Mouse (Mus musculus): ENCODE data around the gene Ckap4.

The Ckap4 gene

GRCm38 (mm10) chr10:84533912-84534671, at the start of gene Ckap4:
Gene Ckap4, minus strand, starts transcription at chr10:84534062.
- peak; percentile 93 for DNase-seq (ENCODE audit: low read depth)

DNA sequence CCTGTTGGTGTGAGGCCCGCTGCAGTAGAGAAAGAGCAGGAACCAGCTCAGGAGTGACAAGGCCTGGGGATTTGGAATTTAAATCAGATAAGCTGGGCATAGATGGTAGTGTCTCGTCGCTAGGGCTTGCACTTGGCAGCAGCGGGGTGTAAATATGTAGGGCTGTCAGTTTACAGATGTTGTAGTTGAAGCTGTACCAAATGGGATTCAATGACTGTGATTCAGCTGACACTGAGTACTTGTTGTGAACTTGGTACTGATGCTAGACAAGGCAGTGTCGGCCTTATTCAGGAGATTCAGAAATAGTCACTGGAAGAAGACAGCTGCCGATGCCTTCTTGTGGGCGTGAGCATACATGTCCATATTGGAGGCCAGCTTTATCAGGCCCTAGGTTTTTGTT, 48.4 kb upstream of the Ckap4 start:
- no peak for DNase-seq (ENCODE audit: low read depth)

- no peak for DNase-seq (ENCODE audit: low read depth)
These were observed 47.3 kb upstream of the Ckap4 start for GRCm38 (mm10) chr10:84581191-84581590.

GRCm38 (mm10) chr10:84579527-84579926, 45.7 kb upstream of the Ckap4 start:
- no peak for DNase-seq (ENCODE audit: low read depth)

DNA sequence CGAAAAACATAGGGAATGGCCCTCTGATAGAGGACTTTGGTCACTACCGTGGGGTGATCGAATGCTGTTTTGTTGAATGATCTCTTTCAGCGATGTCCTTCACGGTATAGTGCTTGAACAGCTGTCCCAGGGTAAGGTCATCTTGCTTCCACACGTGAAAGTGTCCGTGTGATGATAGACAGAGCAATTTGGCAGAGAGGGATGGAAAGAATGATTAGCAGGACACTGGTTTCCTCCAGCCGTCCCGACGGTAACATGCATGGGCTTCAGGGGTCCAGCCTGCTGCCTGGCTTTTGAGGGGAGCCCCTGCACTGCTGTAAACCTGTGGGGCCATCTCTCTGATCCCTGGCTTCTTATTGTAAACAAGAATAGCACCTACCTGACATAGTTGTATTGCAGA, 44.9 kb upstream of the Ckap4 start:
- DNase-seq (ENCODE audit: low read depth): no peak

DNA sequence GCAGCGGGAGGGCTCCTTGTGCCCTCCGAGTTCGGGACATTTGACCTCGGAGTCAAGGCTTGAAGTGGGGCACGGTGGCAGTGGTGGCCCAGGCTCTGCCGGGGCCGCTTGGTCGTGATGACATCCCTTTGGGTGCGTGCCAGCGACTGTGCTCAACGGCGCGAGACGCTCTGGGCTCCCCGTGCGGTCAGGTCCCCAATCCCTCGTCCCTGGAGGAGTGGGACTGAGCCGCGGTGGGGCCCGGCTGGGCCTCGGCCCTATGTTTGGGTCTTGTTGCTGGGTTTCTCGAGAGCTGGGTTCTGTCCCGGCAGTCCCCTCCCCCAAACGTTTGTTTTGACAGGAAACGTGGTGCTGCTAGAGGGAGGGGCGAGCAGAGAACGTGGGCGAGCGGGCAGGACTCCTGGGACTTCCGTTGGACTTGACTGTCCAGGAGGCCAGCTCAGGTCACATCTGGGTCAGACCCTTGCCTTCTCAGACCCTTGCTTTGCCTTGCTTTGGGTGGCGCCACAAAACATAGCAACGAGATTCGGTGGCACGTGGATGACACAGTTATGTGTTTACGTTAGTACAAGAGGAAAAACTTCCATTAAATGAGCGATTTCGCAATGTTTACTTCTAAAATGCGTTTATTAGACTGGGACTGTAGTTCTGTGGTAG, 43.3 kb upstream of the Ckap4 start:
- peak; percentile 80 for DNase-seq (ENCODE audit: low read depth)

- peak; percentile 98 for DNase-seq (ENCODE audit: low read depth)
These were observed 42.7 kb upstream of the Ckap4 start, which contains the start of gene Tcp11l2 for GRCm38 (mm10) chr10:84576395-84577070. Gene Tcp11l2, plus strand, starts transcription at chr10:84576626.

GRCm38 (mm10) chr10:84576029-84576394, 42.1 kb upstream of the Ckap4 start:
- no peak for DNase-seq (ENCODE audit: low read depth)

DNA sequence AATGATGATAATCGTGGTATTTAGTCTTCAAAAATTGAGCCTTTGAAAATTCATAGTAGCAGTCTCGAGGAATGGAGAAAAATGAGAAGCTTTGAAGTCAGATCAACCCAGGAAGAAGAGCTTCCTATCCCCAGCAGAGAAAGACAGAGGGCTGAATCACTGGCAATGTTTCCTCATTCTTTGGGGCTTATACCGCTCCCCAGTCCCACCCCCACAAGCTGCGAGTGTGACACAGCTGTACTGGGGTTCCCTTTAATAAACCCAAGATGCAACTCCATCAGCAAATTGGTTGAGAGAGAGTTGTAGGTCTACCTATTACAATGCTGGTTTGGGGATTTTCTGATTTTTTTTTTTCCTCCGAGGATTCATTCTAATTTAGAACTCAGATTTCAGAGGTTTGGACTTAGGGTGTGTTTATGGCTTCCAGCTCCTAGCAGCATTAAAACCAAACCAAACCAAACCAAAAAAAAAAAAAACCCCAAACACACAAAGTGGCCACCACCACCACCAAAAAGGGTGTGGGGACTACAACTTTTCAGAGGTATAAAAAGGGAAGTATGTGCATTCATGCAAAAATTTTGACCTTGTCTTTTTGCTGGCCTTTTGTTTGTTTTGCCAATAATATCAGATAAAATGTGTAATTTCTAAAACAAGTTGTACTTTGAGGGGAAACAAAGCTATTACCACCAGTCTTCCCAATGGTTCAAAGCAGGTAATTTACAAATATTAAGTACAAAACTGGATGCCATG, 40.0 kb upstream of the Ckap4 start:
- DNase-seq (ENCODE audit: low read depth): no peak

DNA sequence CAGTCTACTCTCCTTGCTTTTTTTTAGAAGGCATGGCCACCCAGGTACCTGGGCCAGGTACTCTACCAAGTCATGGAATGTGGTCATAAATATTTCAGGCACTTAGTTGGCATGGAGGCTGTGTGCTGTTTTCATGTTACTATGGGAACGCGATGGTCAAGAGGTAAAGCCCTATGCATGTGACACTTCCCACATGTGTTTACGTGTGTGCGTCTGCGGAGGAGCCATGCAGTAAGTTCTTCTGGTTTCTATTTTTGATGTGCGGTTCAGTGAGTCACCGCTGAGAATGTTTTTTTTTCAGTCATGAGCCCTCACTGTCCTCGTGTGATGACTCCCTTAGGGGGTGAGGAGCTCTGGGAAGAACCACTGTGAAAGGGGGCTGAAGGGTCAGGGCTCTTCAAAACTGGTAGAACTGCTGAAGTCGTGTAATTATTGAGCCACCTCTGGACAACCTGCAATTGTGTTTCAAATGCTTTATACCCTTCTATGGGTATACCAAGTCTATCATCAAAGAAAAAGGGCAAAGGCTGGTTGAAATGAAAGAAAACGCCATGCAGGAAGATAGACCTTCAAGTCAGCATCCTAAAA, 37.3 kb upstream of the Ckap4 start:
- peak; percentile 58 for DNase-seq (ENCODE audit: low read depth)

DNA sequence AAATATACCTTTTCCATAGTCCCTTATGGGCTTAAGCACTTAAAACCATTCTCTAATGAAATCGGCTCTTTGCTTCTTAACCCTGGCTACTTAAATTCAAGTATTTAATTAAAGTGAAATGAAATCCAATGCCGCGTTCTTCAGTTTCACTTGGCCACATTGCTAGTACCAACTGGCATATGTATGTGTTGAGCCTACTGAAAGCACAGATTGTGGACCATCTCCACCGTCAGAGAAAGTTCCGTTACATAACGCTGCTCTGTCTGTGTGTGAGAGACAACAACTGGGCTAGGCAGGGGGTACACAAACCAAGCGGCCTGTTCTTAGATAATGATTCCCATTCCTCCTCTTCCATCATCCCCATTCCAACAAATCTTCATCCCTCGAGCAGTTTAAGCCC, 30.6 kb upstream of the Ckap4 start:
- no peak for DNase-seq (ENCODE audit: low read depth)

GRCm38 (mm10) chr10:84562567-84563554, 29.0 kb upstream of the Ckap4 start:
- DNase-seq (ENCODE audit: low read depth): peak; percentile 11

DNA sequence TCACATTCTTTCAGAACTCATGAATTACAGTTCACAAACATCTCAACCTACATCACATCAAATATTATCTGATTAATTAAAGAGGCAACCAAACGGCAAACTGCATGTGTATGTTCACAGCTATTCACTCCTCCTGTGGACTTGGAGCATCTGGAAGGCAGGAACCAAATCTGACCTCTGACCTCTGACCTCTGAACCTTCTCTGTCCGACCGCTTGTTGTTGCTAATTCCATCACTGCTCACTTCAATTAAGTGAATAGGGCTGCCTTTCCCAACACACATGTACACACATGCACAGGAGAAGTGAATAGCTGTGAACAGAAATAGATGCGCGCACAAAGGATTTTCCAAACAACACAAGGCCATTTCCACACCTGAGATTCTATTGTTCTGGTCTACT, 28.3 kb upstream of the Ckap4 start:
- no peak for DNase-seq (ENCODE audit: low read depth)

- no peak for DNase-seq (ENCODE audit: low read depth)
These were observed 26.1 kb upstream of the Ckap4 start for GRCm38 (mm10) chr10:84559986-84560385.

DNA sequence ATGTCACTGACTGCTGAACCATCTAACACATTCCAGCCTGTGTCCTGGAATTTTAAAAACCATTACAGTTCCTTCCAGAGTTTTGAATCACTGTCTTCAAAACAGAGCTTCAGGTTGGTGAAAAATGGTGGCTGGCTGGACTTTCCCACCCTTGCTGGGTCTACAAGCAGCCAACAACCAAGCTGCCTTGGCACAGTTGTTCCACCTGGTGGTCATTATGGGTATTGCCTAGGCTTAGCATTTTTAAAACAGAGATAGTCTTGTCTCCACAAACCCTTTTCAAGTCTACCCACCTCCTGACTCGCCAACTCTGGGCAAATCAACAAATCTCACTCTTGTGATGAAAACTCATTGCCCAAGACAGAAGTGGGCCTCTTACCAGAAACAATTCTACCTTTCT, 24.6 kb upstream of the Ckap4 start:
- DNase-seq (ENCODE audit: low read depth): peak; percentile 54

DNA sequence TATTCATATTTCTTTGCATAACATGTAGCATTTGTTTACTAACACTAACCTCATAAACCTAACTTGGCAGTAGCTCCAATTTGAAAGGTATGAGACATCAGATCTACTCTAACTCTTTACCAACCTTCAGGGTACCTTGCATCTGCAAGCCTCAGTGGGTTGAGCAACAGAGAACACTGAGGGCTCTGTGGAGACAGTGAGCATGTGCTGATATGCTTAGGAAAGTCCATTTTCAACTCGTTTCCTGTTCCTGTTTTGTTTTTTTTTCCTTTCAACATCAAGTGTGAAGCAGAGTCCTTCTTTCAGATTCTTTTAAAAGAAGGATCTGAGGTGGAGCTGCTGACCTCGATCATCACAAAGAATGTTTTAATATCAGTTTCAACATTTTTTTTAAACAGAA, 22.3 kb upstream of the Ckap4 start:
- no peak for DNase-seq (ENCODE audit: low read depth)

- no peak for DNase-seq (ENCODE audit: low read depth)
These were observed 20.6 kb upstream of the Ckap4 start for GRCm38 (mm10) chr10:84554291-84555009.

DNA sequence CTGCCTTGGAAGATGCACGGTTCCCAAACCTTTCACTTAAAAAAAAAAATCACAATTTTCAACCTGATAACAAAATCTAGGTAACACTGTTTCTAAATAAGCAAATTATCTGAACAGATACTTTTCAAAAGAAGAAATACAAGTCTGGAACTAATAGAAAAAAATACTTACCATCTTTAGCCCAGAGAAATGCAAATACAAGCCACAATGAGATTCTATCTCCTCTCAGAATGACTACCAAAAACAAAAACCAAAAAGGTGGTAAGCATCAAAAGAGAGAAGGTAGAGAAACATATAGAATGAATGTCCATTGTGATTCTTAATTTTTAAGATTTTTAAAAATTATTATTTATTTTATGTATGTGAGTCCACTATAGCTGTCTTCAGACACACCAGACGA, 18.6 kb upstream of the Ckap4 start:
- no peak for DNase-seq (ENCODE audit: low read depth)

DNA sequence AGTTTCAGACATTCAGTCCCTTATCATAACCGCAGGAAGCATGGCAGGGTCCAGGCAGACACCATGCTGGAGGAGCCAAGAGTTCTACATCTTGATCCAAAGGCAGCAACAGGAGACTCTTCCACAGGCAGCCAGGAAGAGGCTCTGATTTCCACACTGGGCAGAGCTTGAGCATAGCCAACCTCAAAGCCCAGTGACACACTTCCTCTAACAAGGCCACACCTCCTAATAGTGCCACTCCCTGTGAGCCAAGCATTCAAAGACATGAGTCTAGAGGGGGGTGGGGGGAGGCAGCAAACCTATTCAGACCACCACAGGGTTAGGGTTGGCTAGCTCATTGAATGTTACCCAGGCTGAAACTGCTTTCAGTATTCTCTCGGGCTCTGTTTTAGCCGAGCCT, 18.0 kb upstream of the Ckap4 start:
- DNase-seq (ENCODE audit: low read depth): no peak

DNA sequence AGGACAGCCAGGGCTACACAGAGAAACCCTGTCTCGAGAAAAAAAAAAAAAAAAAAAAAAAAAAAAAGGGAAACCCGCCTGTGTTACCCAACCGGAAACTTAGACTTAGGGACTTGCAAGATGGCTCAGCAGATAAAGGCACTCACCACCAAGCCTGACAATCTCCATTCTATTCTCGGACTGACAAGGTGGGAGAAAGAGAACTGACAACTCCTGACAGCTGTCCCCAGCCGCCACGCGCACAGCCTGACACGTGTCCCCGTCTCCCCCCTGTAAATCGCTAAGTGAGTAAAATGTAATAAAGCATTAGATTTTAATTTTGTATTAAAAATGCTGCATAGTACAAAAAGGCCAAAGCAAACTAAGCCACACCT, 16.0 kb upstream of the Ckap4 start:
- no peak for DNase-seq (ENCODE audit: low read depth)
